Mouse (Mus musculus) thymus, postnatal 10 days (tissue): ENCODE measurements at regions not wholly inside any gene's neighbourhood (a gene's known extent, or its start where the extent isn't known, plus 50 kb on each side); places are given as distances from the start of the nearest gene placed in this dataset.

Experiments
- DNase-seq, 2 experiments: peaks; one replicate each; pipeline ENCODE4 v3.0.0; 2021; ENCODE audit warnings: low spot score in 2 of 2

GRCm38 (mm10) chr7:136660401-136660800 is 234.0 kb upstream of the Mgmt start:
- no peak for DNase-seq

- no peak for DNase-seq
Measured at GRCm38 (mm10) chr7:136664424-136665082, 229.9 kb upstream of the Mgmt start.

GRCm38 (mm10) chr7:136665901-136666300 is 228.5 kb upstream of the Mgmt start:
- no peak for DNase-seq

GRCm38 (mm10) chr7:136666707-136667106 is 227.7 kb upstream of the Mgmt start:
- DNase-seq, result no peak

GRCm38 (mm10) chr7:136670675-136671074 is 223.7 kb upstream of the Mgmt start:
- DNase-seq, result no peak

- no peak for DNase-seq
Measured at GRCm38 (mm10) chr7:136674159-136674558, 220.3 kb upstream of the Mgmt start.

- no peak for DNase-seq
Measured at GRCm38 (mm10) chr7:136675041-136675440, 219.4 kb upstream of the Mgmt start.

GRCm38 (mm10) chr7:136676104-136676503 is 218.3 kb upstream of the Mgmt start:
- DNase-seq, result no peak

GRCm38 (mm10) chr7:136676987-136677545 is 217.3 kb upstream of the Mgmt start:
- no peak for DNase-seq

GRCm38 (mm10) chr7:136689579-136689978 is 204.8 kb upstream of the Mgmt start:
- DNase-seq, result no peak

- DNase-seq, result no peak
Measured at GRCm38 (mm10) chr7:136706246-136706645, 188.2 kb upstream of the Mgmt start.

GRCm38 (mm10) chr7:136707200-136708003 is 187.0 kb upstream of the Mgmt start:
- DNase-seq, result no peak

GRCm38 (mm10) chr7:136708004-136708435 is 186.4 kb upstream of the Mgmt start:
- DNase-seq, result no peak

- DNase-seq, result no peak
Measured at GRCm38 (mm10) chr7:136710653-136711052, 183.8 kb upstream of the Mgmt start.

- DNase-seq, result no peak
Measured at GRCm38 (mm10) chr7:136712962-136713640, 181.3 kb upstream of the Mgmt start.

- no peak for DNase-seq
Measured at GRCm38 (mm10) chr7:136727628-136728402, 166.6 kb upstream of the Mgmt start.

- DNase-seq, result no peak
Measured at GRCm38 (mm10) chr7:136742171-136742570, 152.2 kb upstream of the Mgmt start.

- no peak for DNase-seq
Measured at GRCm38 (mm10) chr7:136745412-136745811, 149.0 kb upstream of the Mgmt start.

GRCm38 (mm10) chr7:136751477-136751876 is 142.9 kb upstream of the Mgmt start:
- no peak for DNase-seq

- no peak for DNase-seq
Measured at GRCm38 (mm10) chr7:136754821-136755220, 139.6 kb upstream of the Mgmt start.

- DNase-seq, result no peak
Measured at GRCm38 (mm10) chr7:136765026-136765425, 129.4 kb upstream of the Mgmt start.

GRCm38 (mm10) chr7:136767231-136767630 is 127.2 kb upstream of the Mgmt start:
- no peak for DNase-seq
